Mouse (Mus musculus): ENCODE data around the gene Rrp1. TPM values are rescaled to one million over a fixed set of nuclear protein-coding genes. Genes with fewer than 3 reads are reported as not detected.
A peak's percentile ranks its signal among the peaks of the same experiment; 100 is the strongest.

Gene Rrp1
- polyA plus RNA-seq, 1 experiment from 2014 or later = 363 TPM

DNA sequence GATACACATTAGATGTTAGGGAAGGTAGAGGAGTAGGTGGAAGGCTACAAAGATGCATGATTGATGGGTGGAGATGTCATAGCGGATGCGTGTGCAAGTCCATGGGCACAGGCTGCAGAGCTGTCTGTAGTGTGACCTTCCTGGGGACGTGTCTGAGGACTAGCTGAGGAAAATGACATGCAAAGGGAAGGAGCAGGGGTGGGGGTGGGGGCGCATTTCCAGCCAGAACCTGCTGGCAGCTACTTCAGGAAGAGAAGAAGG, 16.3 kb downstream of the Rrp1 start:
- peak; percentile 61 for ATAC-seq
- Histone ChIP-seq H3K4me3 (replicated peaks) (no peak overlapping the region), H3K9ac (replicated peaks) (no peak overlapping the region), H3K27me3 (peaks cover 12% of the 10 kb centered on the region), H3K4me2 (replicated peaks) (peak overlapping the region; percentile 39), H3K27ac (no peak overlapping the region), H3K4me1 (replicated peaks) (peaks cover 23% of the 10 kb centered on the region), H3K36me3 (peaks cover 26% of the 10 kb centered on the region), H3K9me3 (no peaks in the 10 kb centered on the region)
- WGBS = 47% methylated on average over 4 of the region's 4 CpGs

GRCm38 (mm10) chr10:78395819-78396624, 16.8 kb downstream of the Rrp1 start:
- Histone ChIP-seq H3K27ac (peak overlapping the region; percentile 76), H3K4me1 (replicated peaks) (peaks cover 23% of the 10 kb centered on the region), H3K36me3 (peaks cover 21% of the 10 kb centered on the region), H3K9ac (replicated peaks) (peak overlapping the region; percentile 49; the same call in 1 of the 2 replicates), H3K4me3 (replicated peaks) (0 out of 2 replicates have a peak overlapping the region, but pooled peaks have one; percentile 7), H3K27me3 (peaks cover 18% of the 10 kb centered on the region), H3K4me2 (replicated peaks) (peak overlapping the region; percentile 39), H3K9me3 (no peaks in the 10 kb centered on the region)
- 2% methylated on average over 17 of the region's 17 CpGs for WGBS
- ATAC-seq = peak; percentile 85

GRCm38 (mm10) chr10:78395377-78395776, 17.5 kb downstream of the Rrp1 start:
- no peak overlapping the region for H3K4me3 ChIP-seq (replicated peaks)
- WGBS = 70% methylated on average over 3 of the region's 3 CpGs
- peak overlapping the region; percentile 39; the same call in 1 of the 2 replicates for H3K4me2 ChIP-seq (replicated peaks)
- peaks cover 15% of the 10 kb centered on the region for H3K36me3 ChIP-seq
- ATAC-seq = peak; percentile 11
- H3K27ac ChIP-seq = peak overlapping the region; percentile 76
- H3K9ac ChIP-seq (replicated peaks) = peak overlapping the region; percentile 49; the same call in 1 of the 2 replicates
- no peaks in the 10 kb centered on the region for H3K9me3 ChIP-seq
- H3K4me1 ChIP-seq (replicated peaks) = peaks cover 23% of the 10 kb centered on the region
- peaks cover 24% of the 10 kb centered on the region for H3K27me3 ChIP-seq

DNA sequence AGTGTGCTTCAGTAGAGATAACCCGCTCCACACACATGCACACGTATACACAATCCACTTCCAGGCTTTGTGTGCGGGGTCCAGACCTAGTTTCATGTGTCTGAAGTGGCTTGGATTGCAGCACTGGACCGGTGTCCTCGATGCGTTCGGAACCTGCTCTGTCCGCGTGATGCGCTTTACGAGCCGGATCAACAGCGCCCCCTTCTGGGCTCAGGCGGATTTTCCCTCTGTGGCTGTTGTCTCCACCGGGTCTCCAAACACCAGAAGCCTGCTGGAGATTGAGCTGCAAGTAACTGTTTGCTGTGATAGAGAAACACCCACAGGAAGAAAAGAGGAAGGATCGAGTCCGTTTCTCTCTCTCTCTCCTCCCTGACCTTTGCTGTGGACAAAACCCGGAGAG, 20.8 kb downstream of the Rrp1 start:
- peaks cover 12% of the 10 kb centered on the region for H3K4me1 ChIP-seq (replicated peaks)
- H3K4me3 ChIP-seq (replicated peaks) = no peak overlapping the region
- no peaks in the 10 kb centered on the region for H3K36me3 ChIP-seq
- no peak overlapping the region for H3K27ac ChIP-seq
- no peaks in the 10 kb centered on the region for H3K9me3 ChIP-seq
- WGBS = 4% methylated on average over 18 of the region's 18 CpGs
- H3K9ac ChIP-seq (replicated peaks) = no peak overlapping the region
- no peak overlapping the region for H3K4me2 ChIP-seq (replicated peaks)
- peaks cover 41% of the 10 kb centered on the region for H3K27me3 ChIP-seq
- no peak for ATAC-seq

DNA sequence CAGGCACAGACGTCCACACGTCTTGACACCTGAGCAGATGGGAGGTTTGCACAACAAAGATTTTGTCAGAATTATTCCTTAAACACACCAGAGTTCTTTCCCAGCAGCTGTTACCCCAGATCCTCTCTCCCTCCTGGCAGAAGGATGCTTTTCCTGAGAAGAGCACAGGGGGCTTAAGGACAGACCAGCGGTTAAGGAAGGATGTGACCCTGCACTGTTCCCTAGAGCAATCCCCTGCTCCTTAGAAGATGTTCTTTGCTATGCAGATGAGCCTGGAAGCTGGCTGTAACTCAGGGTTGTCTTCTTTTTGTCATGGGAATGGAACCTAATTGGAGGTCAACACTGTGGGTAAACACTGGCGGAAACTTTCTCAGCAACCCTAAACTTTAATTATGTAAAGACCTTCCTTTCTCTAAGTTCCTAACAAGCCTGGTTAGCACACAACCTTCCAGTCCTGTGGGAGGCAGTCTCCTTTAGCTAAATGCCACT, 21.8 kb downstream of the Rrp1 start:
- Histone ChIP-seq H3K36me3 (no peaks in the 10 kb centered on the region), H3K9me3 (no peaks in the 10 kb centered on the region), H3K4me1 (replicated peaks) (peaks cover 7% of the 10 kb centered on the region), H3K27ac (no peak overlapping the region), H3K4me2 (replicated peaks) (no peak overlapping the region), H3K4me3 (replicated peaks) (no peak overlapping the region), H3K27me3 (peaks cover 41% of the 10 kb centered on the region), H3K9ac (replicated peaks) (no peak overlapping the region)
- WGBS = 17% methylated on average over 4 of the region's 4 CpGs
- ATAC-seq = no peak

DNA sequence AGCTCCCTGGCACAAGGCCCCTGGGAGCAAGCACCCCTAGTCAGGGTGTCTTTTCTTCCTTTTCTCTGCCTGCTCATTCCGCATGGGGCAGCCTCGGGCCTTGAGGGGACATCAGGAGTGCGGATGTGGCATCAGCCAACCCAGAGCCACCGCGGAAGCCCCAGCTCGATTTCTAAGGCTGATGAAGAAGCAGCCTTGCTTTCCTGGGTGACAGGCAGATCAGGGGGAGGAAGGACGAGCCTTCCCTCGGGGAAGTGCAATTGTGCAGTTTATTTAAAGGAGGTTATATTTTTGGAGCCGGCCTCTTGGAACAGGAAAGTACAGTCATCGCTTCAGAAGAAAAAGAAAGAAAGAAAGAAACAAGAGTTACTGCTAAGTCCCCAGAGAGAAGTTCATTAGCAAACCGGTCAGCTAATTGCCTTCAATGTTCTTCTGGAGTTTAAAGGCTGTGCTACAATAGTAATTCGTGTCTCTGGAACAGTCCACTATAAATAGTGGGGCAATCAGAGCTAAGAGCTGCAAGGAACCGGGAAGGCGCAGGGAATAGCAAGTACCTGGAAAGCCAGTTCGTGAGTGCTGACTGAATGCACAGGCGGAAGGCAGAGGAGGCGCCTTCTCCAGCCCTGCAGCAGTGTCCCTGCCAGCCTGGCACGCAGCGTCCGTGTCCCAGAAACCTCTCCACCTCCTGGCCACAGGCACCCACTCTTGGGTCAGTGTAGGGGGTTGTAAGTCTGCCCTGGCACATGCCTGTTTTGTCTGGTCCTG, 24.4 kb downstream of the Rrp1 start:
- Histone ChIP-seq H3K9me3 (no peaks in the 10 kb centered on the region), H3K4me2 (replicated peaks) (no peak overlapping the region), H3K36me3 (no peaks in the 10 kb centered on the region), H3K27me3 (peaks cover 41% of the 10 kb centered on the region), H3K4me1 (replicated peaks) (no peaks in the 10 kb centered on the region), H3K4me3 (replicated peaks) (no peak overlapping the region), H3K9ac (replicated peaks) (no peak overlapping the region), H3K27ac (no peak overlapping the region)
- 68% methylated on average over 20 of the region's 20 CpGs for WGBS
- no peak for ATAC-seq

DNA sequence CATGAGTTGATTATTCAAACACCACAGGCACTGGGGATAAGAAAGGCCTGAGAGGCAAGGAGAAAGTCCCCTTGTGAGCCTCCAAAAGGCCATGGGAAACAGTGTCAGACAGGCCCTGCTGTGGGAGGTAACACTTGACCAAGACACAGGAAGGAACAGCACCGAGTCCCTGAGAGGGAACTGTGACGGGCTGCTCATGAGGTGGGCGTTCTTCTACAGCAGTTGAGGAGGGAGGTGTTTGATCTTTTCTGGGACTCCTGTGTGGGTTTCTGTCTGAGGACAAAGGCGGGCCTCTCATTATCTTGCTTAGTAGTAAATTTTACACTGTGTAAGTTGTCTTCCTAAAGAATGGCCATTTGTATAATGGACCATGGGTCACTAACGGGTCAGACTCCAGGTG, 27.3 kb downstream of the Rrp1 start:
- no peaks in the 10 kb centered on the region for H3K4me1 ChIP-seq (replicated peaks)
- H3K9me3 ChIP-seq = no peaks in the 10 kb centered on the region
- H3K36me3 ChIP-seq = no peaks in the 10 kb centered on the region
- WGBS = 84% methylated on average over 5 of the region's 5 CpGs
- ATAC-seq = no peak
- H3K27me3 ChIP-seq = peaks cover 18% of the 10 kb centered on the region
- H3K9ac ChIP-seq (replicated peaks) = no peak overlapping the region
- H3K4me3 ChIP-seq (replicated peaks) = no peak overlapping the region
- no peak overlapping the region for H3K27ac ChIP-seq
- H3K4me2 ChIP-seq (replicated peaks) = no peak overlapping the region

DNA sequence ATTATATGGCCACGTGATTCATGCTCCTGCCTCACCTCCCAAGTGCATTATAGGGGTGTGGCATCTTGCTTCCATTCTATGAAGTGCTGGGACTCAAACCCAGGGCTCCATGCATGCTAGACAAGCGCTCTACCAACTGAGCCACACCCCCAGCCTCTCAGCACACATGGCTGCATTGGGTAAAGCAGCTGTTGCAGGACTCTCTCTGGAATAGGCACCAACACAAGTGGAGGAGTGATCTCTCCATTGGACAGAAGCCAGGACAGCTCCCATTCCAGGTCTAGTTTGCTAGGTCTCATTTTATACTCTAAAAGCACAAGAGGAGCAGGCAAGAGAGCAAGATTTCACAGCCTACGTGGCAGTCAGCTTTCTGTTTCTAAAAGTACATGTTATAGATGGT, 29.3 kb downstream of the Rrp1 start:
- Histone ChIP-seq H3K27ac (no peak overlapping the region), H3K9ac (replicated peaks) (no peak overlapping the region), H3K27me3 (no peaks in the 10 kb centered on the region), H3K4me2 (replicated peaks) (no peak overlapping the region), H3K36me3 (no peaks in the 10 kb centered on the region), H3K4me3 (replicated peaks) (no peak overlapping the region), H3K4me1 (replicated peaks) (no peaks in the 10 kb centered on the region), H3K9me3 (peaks cover 1% of the 10 kb centered on the region; the same call in 1 of the 2 replicates)
- WGBS = 74% methylated on average over 3 of the region's 3 CpGs
- no peak for ATAC-seq

- Histone ChIP-seq H3K27ac (no peak overlapping the region), H3K27me3 (no peaks in the 10 kb centered on the region), H3K9me3 (peaks cover 6% of the 10 kb centered on the region; the same call in 1 of the 2 replicates), H3K4me1 (replicated peaks) (no peaks in the 10 kb centered on the region), H3K36me3 (no peaks in the 10 kb centered on the region), H3K4me3 (replicated peaks) (no peak overlapping the region), H3K4me2 (replicated peaks) (no peak overlapping the region), H3K9ac (replicated peaks) (no peak overlapping the region)
- WGBS = 94% methylated on average over 7 of the region's 7 CpGs
- no peak for ATAC-seq
Observed at GRCm38 (mm10) chr10:78378516-78378915, 34.3 kb downstream of the Rrp1 start.

GRCm38 (mm10) chr10:78372681-78373668, 39.9 kb downstream of the Rrp1 start:
- Histone ChIP-seq H3K27ac (no peak overlapping the region), H3K4me2 (replicated peaks) (no peak overlapping the region), H3K36me3 (no peaks in the 10 kb centered on the region), H3K4me1 (replicated peaks) (0 out of 2 replicates have a peak, but pooled peaks cover 3% of the 10 kb centered on the region), H3K27me3 (no peaks in the 10 kb centered on the region), H3K9me3 (no peaks in the 10 kb centered on the region), H3K9ac (replicated peaks) (no peak overlapping the region), H3K4me3 (replicated peaks) (no peak overlapping the region)
- 67% methylated on average over 27 of the region's 27 CpGs for WGBS
- ATAC-seq = no peak

GRCm38 (mm10) chr10:78371746-78372145, 41.1 kb downstream of the Rrp1 start:
- no peak overlapping the region for H3K9ac ChIP-seq (replicated peaks)
- H3K4me3 ChIP-seq (replicated peaks) = no peak overlapping the region
- H3K4me1 ChIP-seq (replicated peaks) = 0 out of 2 replicates have a peak, but pooled peaks cover 4% of the 10 kb centered on the region
- H3K36me3 ChIP-seq = no peaks in the 10 kb centered on the region
- no peak for ATAC-seq
- H3K9me3 ChIP-seq = no peaks in the 10 kb centered on the region
- no peaks in the 10 kb centered on the region for H3K27me3 ChIP-seq
- H3K4me2 ChIP-seq (replicated peaks) = no peak overlapping the region
- WGBS = 88% methylated on average over 6 of the region's 6 CpGs
- no peak overlapping the region for H3K27ac ChIP-seq

All from midbrain, embryonic 13.5 days (tissue).